Mouse (Mus musculus) hindbrain, postnatal 0 days (tissue): ENCODE data around the gene Pcbp2. TPM values are rescaled to one million over a fixed set of nuclear protein-coding genes. Genes with fewer than 3 reads are reported as not detected.

ENCODE experiments used
- ATAC-seq: fragments of 200-750 bp; cut with Nextera tagmentation; 2 replicates; pipeline ENCODE4 v1.8.0; 2017; ENCODE audit warnings: mild to moderate bottlenecking, moderate TSS enrichment, moderate library complexity
- DNase-seq: peaks from one replicate; pipeline ENCODE4 v3.0.0-alpha.2; 2015; ENCODE audit warnings: low spot score
- H3K27ac ChIP-seq: fragments of 300-500 bp; sonication (generic); 2 replicates; pipeline ENCODE4 v1.5.1; 2014; ENCODE audit warnings: mild to moderate bottlenecking
- H3K27me3 ChIP-seq: fragments of 300-500 bp; sonication (generic); 2 replicates; pipeline ENCODE4 v1.6.1; 2014; ENCODE audit warnings: low read length, mixed read lengths; ENCODE audit not compliant: insufficient read depth
- H3K36me3 ChIP-seq: fragments of 300-500 bp; sonication (generic); 2 replicates; pipeline ENCODE4 v1.6.1; 2014; ENCODE audit warnings: low read length, mixed read lengths; ENCODE audit not compliant: insufficient read depth
- H3K4me1 ChIP-seq: fragments of 300-500 bp; sonication (generic); 2 replicates; pipeline ENCODE4 v1.6.1; 2014; ENCODE audit warnings: antibody characterized with exemption, low read length, mixed read lengths; ENCODE audit not compliant: insufficient read depth
- H3K4me2 ChIP-seq: fragments of 300-500 bp; sonication (generic); 2 replicates; pipeline ENCODE4 v1.6.1; 2014; ENCODE audit warnings: low read depth, mild to moderate bottlenecking, low read length, moderate library complexity, mixed read lengths
- H3K4me3 ChIP-seq: fragments of 300-500 bp; sonication (generic); 2 replicates; pipeline ENCODE4 v1.5.1; 2014; ENCODE audit warnings: low read length
- H3K9ac ChIP-seq: fragments of 300-500 bp; sonication (generic); replicated peaks from 2 replicates; pipeline ENCODE4 v1.6.1; 2014; ENCODE audit warnings: mild to moderate bottlenecking, low read length, moderate library complexity, mixed read lengths
- H3K9me3 ChIP-seq: fragments of 300-500 bp; sonication (generic); 2 replicates; pipeline ENCODE4 v1.6.1; 2016; ENCODE audit warnings: low read length, mixed read lengths
- CTCF ChIP-seq: IDR thresholded peaks from 2 replicates; pipeline ENCODE4 v1.5.1; 2016; ENCODE audit warnings: antibody characterized with exemption, control low read depth, low read depth
- WGBS: fragments of 180-500 bp; shearing (Covaris S2); extraction: QIAGEN DNeasy Blood & Tissue Kit; methylation state at CpG from one replicate; pipeline ENCODE4 v1.1.7; 2014; 5-methylcytosine and 5-hydroxymethylcytosine counted together
- polyA plus RNA-seq: library from polyadenylated mRNA; unstranded; fragments of >200 nt; fragmentation: Nextera tagmentation; extraction: Ambion mirVana; gene quantifications from 2 replicates; pipeline ENCODE4 v1.2.1, GENCODE M21; 2015
- total RNA-seq: library from RNA; depleted of rRNA; stranded (reverse); fragments of >200 nt; gene quantifications from 2 replicates; pipeline ENCODE4 v1.2.3, GENCODE M21; 2014; rRNA removed

Pcbp2 gene
- total RNA-seq = 151 and 157 TPM in 2 replicates
- 104 TPM in 2 replicates for polyA plus RNA-seq

GRCm38 (mm10) chr15:102470183-102470604, at the start of gene Pcbp2:
TSS of gene Pcbp2 (plus strand) at chr15:102470539.
- ATAC-seq (peak; percentile 99), DNase-seq (peak; percentile 100)
- Histone ChIP-seq H3K36me3 (peaks cover 9% of the 10 kb centered on the region), H3K27me3 (no peaks in the 10 kb centered on the region), H3K9ac (peak within 1 kb of the TSS; percentile 88), H3K4me3 (peak within 1 kb of the TSS; percentile 88), H3K4me2 (peak within 1 kb of the TSS; percentile 59), H3K4me1 (peaks cover 6% of the 10 kb centered on the region; the same call in 1 of the 2 replicates), H3K9me3 (peaks cover 2% of the 10 kb centered on the region; the same call in 1 of the 2 replicates), H3K27ac (peak within 1 kb of the TSS; percentile 96)
- peak; percentile 90 for TF ChIP-seq CTCF
- under 1% methylated on average over 34 of the region's 40 CpGs for WGBS

- Histone ChIP-seq H3K4me1 (no peaks in the 10 kb centered on the region), H3K27ac (no peak overlapping the region), H3K9me3 (no peaks in the 10 kb centered on the region), H3K9ac (no peak overlapping the region), H3K36me3 (peaks cover 4% of the 10 kb centered on the region; the same call in 1 of the 2 replicates), H3K4me2 (no peak overlapping the region), H3K4me3 (no peak overlapping the region), H3K27me3 (no peaks in the 10 kb centered on the region)
- WGBS = 64% methylated on average over 1 of the region's 1 CpGs
- no peak for TF ChIP-seq CTCF
- no peak for ATAC-seq
- DNase-seq = no peak
Measured at GRCm38 (mm10) chr15:102420986-102421385, 49.4 kb upstream of the Pcbp2 start.

GRCm38 (mm10) chr15:102421437-102421836, 48.9 kb upstream of the Pcbp2 start:
- peak; percentile 71 for TF ChIP-seq CTCF
- Histone ChIP-seq H3K4me1 (no peaks in the 10 kb centered on the region), H3K27ac (no peak overlapping the region), H3K27me3 (no peaks in the 10 kb centered on the region), H3K9ac (no peak overlapping the region), H3K4me2 (no peak overlapping the region), H3K4me3 (no peak overlapping the region), H3K36me3 (peaks cover 4% of the 10 kb centered on the region; the same call in 1 of the 2 replicates), H3K9me3 (no peaks in the 10 kb centered on the region)
- ATAC-seq (no peak), DNase-seq (peak; percentile 83)
- WGBS = 59% methylated on average over 3 of the region's 3 CpGs

GRCm38 (mm10) chr15:102423602-102424240, 46.6 kb upstream of the Pcbp2 start:
- no peak for TF ChIP-seq CTCF
- ATAC-seq = no peak
- 97% methylated on average over 2 of the region's 2 CpGs for WGBS

GRCm38 (mm10) chr15:102424657-102425056, 45.7 kb upstream of the Pcbp2 start:
- Histone ChIP-seq H3K36me3 (peaks cover 19% of the 10 kb centered on the region), H3K4me1 (no peaks in the 10 kb centered on the region), H3K9ac (no peak overlapping the region), H3K4me2 (no peak overlapping the region), H3K4me3 (no peak overlapping the region), H3K9me3 (no peaks in the 10 kb centered on the region), H3K27ac (no peak overlapping the region), H3K27me3 (no peaks in the 10 kb centered on the region)
- no peak for DNase-seq
- WGBS = 84% methylated on average over 2 of the region's 2 CpGs
- peak; percentile 10; the same call in 1 of the 2 replicates for TF ChIP-seq CTCF
- no peak for ATAC-seq

More at GRCm38 (mm10) chr15:102423602-102424240, 46.6 kb upstream of the Pcbp2 start:
- Histone ChIP-seq H3K4me1 (no peaks in the 10 kb centered on the region), H3K27me3 (no peaks in the 10 kb centered on the region), H3K4me2 (no peak overlapping the region), H3K27ac (no peak overlapping the region), H3K4me3 (no peak overlapping the region), H3K36me3 (peaks cover 13% of the 10 kb centered on the region; the same call in 1 of the 2 replicates), H3K9ac (no peak overlapping the region), H3K9me3 (no peaks in the 10 kb centered on the region)
- DNase-seq = no peak

GRCm38 (mm10) chr15:102426963-102427362, 43.4 kb upstream of the Pcbp2 start:
- ATAC-seq (no peak), DNase-seq (no peak)
- Histone ChIP-seq H3K9ac (no peak overlapping the region), H3K4me1 (no peaks in the 10 kb centered on the region), H3K9me3 (no peaks in the 10 kb centered on the region), H3K4me3 (no peak overlapping the region), H3K4me2 (no peak overlapping the region), H3K27me3 (no peaks in the 10 kb centered on the region), H3K36me3 (peaks cover 35% of the 10 kb centered on the region), H3K27ac (no peak overlapping the region)
- TF ChIP-seq CTCF = no peak
- WGBS = 93% methylated on average over 1 of the region's 1 CpGs

- no peaks in the 10 kb centered on the region for H3K27me3 ChIP-seq
- no peak overlapping the region for H3K4me2 ChIP-seq
- H3K9ac ChIP-seq = no peak overlapping the region
- H3K27ac ChIP-seq = no peak overlapping the region
- WGBS = 94% methylated on average over 1 of the region's 1 CpGs
- no peaks in the 10 kb centered on the region for H3K9me3 ChIP-seq
- ATAC-seq = no peak
- H3K36me3 ChIP-seq = peaks cover 38% of the 10 kb centered on the region
- no peak overlapping the region for H3K4me3 ChIP-seq
- no peaks in the 10 kb centered on the region for H3K4me1 ChIP-seq
- DNase-seq = no peak
- no peak for TF ChIP-seq CTCF
Measured at GRCm38 (mm10) chr15:102432046-102432445, 38.3 kb upstream of the Pcbp2 start.
